Mouse (Mus musculus) gastrocnemius, postnatal 14 days (tissue): Measurements from ENCODE around the gene Pced1b. TPM values are rescaled to one million over a fixed set of nuclear protein-coding genes. Genes with fewer than 3 reads are reported as not detected.
"Not testable (repeated sequence)": the region's sequence is repeated elsewhere in the genome, so short reads cannot be mapped to it uniquely, and the experiment has no call there.

Experiments
- DNase-seq: peaks from one replicate; pipeline ENCODE4 v3.0.0; 2021; ENCODE audit warnings: mixed read lengths
- intact Hi-C: fragments of 180-260 bp; cut with DNase I; formaldehyde crosslinking; loops from one replicate; pipeline ENCODE4 v1.15.1; 2025; ENCODE audit warnings: low total_unique reads
- total RNA-seq, 2 experiments: library from RNA; stranded (reverse); gene quantifications; 2 replicates each; pipeline ENCODE4 v1.2.3; 2021

Pced1b gene
- total RNA-seq, 2 experiments from 2014 or later = 3.7 to 4.1 TPM

- intact Hi-C loops = no loop called here
- no peak for DNase-seq
These were observed 114.2 kb downstream of the Pced1b start for GRCm38 (mm10) chr15:97360842-97361770.

GRCm38 (mm10) chr15:97361771-97362171, 114.9 kb downstream of the Pced1b start:
- no peak for DNase-seq
- intact Hi-C loops = no loop called here

- DNase-seq, intact Hi-C loops: not testable (repeated sequence)
These were observed 117.4 kb downstream of the Pced1b start for GRCm38 (mm10) chr15:97364271-97364670.

GRCm38 (mm10) chr15:97364968-97365367, 118.1 kb downstream of the Pced1b start:
- intact Hi-C loops = no loop called here

GRCm38 (mm10) chr15:97368035-97368608, 121.2 kb downstream of the Pced1b start:
- intact Hi-C loops = no loop called here
- DNase-seq = no peak

More at GRCm38 (mm10) chr15:97364968-97365367, 118.1 kb downstream of the Pced1b start:
- no peak for DNase-seq

GRCm38 (mm10) chr15:97368631-97369030, 121.7 kb downstream of the Pced1b start:
- DNase-seq = no peak
- intact Hi-C loops = no loop called here

- intact Hi-C loops = no loop called here
- DNase-seq = no peak
These were observed 122.2 kb downstream of the Pced1b start for GRCm38 (mm10) chr15:97369144-97369543.

- DNase-seq = no peak
- intact Hi-C loops = no loop called here
These were observed 124.0 kb downstream of the Pced1b start for GRCm38 (mm10) chr15:97370880-97371279.

- intact Hi-C loops, DNase-seq: not testable (repeated sequence)
These were observed 125.1 kb downstream of the Pced1b start for GRCm38 (mm10) chr15:97372043-97372442.

- no peak for DNase-seq
- intact Hi-C loops = no loop called here
These were observed 125.8 kb downstream of the Pced1b start for GRCm38 (mm10) chr15:97372611-97373131.

GRCm38 (mm10) chr15:97373203-97374084, 126.5 kb downstream of the Pced1b start:
- intact Hi-C loops = no loop called here
- DNase-seq = no peak

- intact Hi-C loops = no loop called here
- no peak for DNase-seq
These were observed 127.4 kb downstream of the Pced1b start for GRCm38 (mm10) chr15:97374085-97374844.

GRCm38 (mm10) chr15:97374845-97375720, 128.2 kb downstream of the Pced1b start:
- DNase-seq = no peak
- intact Hi-C loops = no loop called here

GRCm38 (mm10) chr15:97376081-97376742, 129.3 kb downstream of the Pced1b start:
- no peak for DNase-seq
- intact Hi-C loops = no loop called here

- no peak for DNase-seq
- intact Hi-C loops = no loop called here
These were observed 129.9 kb downstream of the Pced1b start for GRCm38 (mm10) chr15:97376792-97377222.

GRCm38 (mm10) chr15:97378061-97378460, 131.2 kb downstream of the Pced1b start:
- DNase-seq = no peak
- intact Hi-C loops = no loop called here

- DNase-seq = no peak
- intact Hi-C loops = no loop called here
These were observed 132.8 kb downstream of the Pced1b start for GRCm38 (mm10) chr15:97379489-97380304.
